12 mouse cellular contexts compared by ENCODE assay signal in genomic region chr5:121943472-121943871, GRCm38 (mm10).
DNase-seq lines count a peak whose midpoint lies in the region; ATAC-seq and TF ChIP-seq lines count a peak whose summit lies in the region.
"Had no signal": no experiment of that assay in that cellular context is flagged by ENCODE, and none has a peak within 500 bp of the region (broad histone marks: within the 10 kb centered on the region; RNA-seq: fewer than 3 reads in every experiment).

No protein-coding gene starts in this region.

- peak; percentile 82 for TF ChIP-seq CTCF in gastrocnemius, adult 2 months (IDR thresholded peaks at IDR 0.05)
- peak; percentile 68; the same call in 1 of the 2 replicates for TF ChIP-seq CTCF in spleen, adult 2 months (IDR thresholded peaks at IDR 0.05; ENCODE audit: extremely low read depth, insufficient read depth, insufficient read length, insufficient replicate concordance)
- TF ChIP-seq CTCF in embryonic fibroblast, embryonic 13.5 days (IDR thresholded peaks at IDR 0.05; ENCODE audit: borderline replicate concordance, insufficient read depth, low read length): 0 out of 2 replicates have a peak, but pooled peaks have one; percentile 0

- no peak overlapping the region for H3K4me3 ChIP-seq in gastrocnemius, adult 2 months
- H3K4me3 ChIP-seq in spleen, adult 2 months (ENCODE audit: extremely low read depth, insufficient read depth, insufficient read length): no peak overlapping the region
- H3K4me3 ChIP-seq in embryonic fibroblast, embryonic 13.5 days (ENCODE audit: insufficient read depth, low read length): no peak overlapping the region
- no peak overlapping the region for H3K4me3 ChIP-seq in heart, embryonic 11.5 days (ENCODE audit: low read depth, low read length)
- H3K4me3 ChIP-seq: hindbrain, embryonic 13.5 days; midbrain, embryonic 13.5 days had no signal

- H3K4me2 ChIP-seq in heart, embryonic 11.5 days: no peak overlapping the region
- H3K4me2 ChIP-seq: hindbrain, embryonic 13.5 days; midbrain, embryonic 13.5 days had no signal

- no peak overlapping the region for H3K9ac ChIP-seq in heart, embryonic 11.5 days (ENCODE audit: low read depth, low read length)
- H3K9ac ChIP-seq: hindbrain, embryonic 13.5 days; midbrain, embryonic 13.5 days had no signal

- peak; percentile 40 for DNase-seq in gastrocnemius, adult 2 months
- DNase-seq in gastrocnemius, postnatal 10 days: no peak
- DNase-seq in spleen, adult 2 months (ENCODE audit: low read depth in 1 of 2, low spot score in 2 of 2): no peak
- no peak for DNase-seq in spleen, postnatal 36 days (ENCODE audit: low spot score in 2 of 2)
- no peak for DNase-seq in adipocyte (ENCODE audit: low spot score)
- no peak for DNase-seq in layer of hippocampus, postnatal 14 days (ENCODE audit: low spot score in 2 of 2)
- DNase-seq: layer of hippocampus, postnatal 36 days; right cerebral cortex, adult 18-20 months had no signal

- no peak for ATAC-seq in heart, embryonic 11.5 days (replicated peaks; ENCODE audit: insufficient number of reproducible peaks, low FRiP score, low TSS enrichment)
- ATAC-seq: midbrain, embryonic 13.5 days had no signal

- no peak for TF ChIP-seq POLR2A in spleen, adult 2 months (IDR thresholded peaks at IDR 0.05; ENCODE audit: low read depth, low read length)
- TF ChIP-seq POLR2A in embryonic fibroblast, embryonic 13.5 days (IDR thresholded peaks at IDR 0.05; ENCODE audit: low read depth, low read length): no peak

- WGBS in spleen, adult 2 months: 46% methylated on average over 7 of the region's 7 CpGs
- WGBS in heart, embryonic 11.5 days (ENCODE audit: insufficient replicate concordance): 47% methylated on average over 7 of the region's 7 CpGs

- H3K27ac ChIP-seq in gastrocnemius, adult 2 months: no peak overlapping the region
- H3K27ac ChIP-seq in spleen, adult 2 months (ENCODE audit: insufficient read depth, low read length): no peak overlapping the region
- H3K27ac ChIP-seq in embryonic fibroblast, embryonic 13.5 days (ENCODE audit: insufficient read depth, low read length): no peak overlapping the region
- H3K27ac ChIP-seq in heart, embryonic 11.5 days (ENCODE audit: low read depth, low read length): no peak overlapping the region
- H3K27ac ChIP-seq: hindbrain, embryonic 13.5 days; midbrain, embryonic 13.5 days had no signal

- no peaks in the 10 kb centered on the region for H3K27me3 ChIP-seq in spleen, adult 2 months (ENCODE audit: control insufficient read depth, insufficient read depth, low read length)
- H3K27me3 ChIP-seq in heart, embryonic 11.5 days (ENCODE audit: control insufficient read depth, insufficient read depth, low read length): no peaks in the 10 kb centered on the region
- H3K27me3 ChIP-seq: midbrain, embryonic 13.5 days had no signal

- no peaks in the 10 kb centered on the region for H3K9me3 ChIP-seq in heart, embryonic 11.5 days (replicated peaks; ENCODE audit: control insufficient read depth, low read length)
- H3K9me3 ChIP-seq: hindbrain, embryonic 13.5 days; midbrain, embryonic 13.5 days had no signal

- H3K36me3 ChIP-seq in spleen, adult 2 months (ENCODE audit: control insufficient read depth, insufficient read depth, low read length): no peaks in the 10 kb centered on the region
- H3K36me3 ChIP-seq in heart, embryonic 11.5 days (ENCODE audit: control insufficient read depth, insufficient read depth, low read length): no peaks in the 10 kb centered on the region
- H3K36me3 ChIP-seq: hindbrain, embryonic 13.5 days; midbrain, embryonic 13.5 days had no signal

- no peaks in the 10 kb centered on the region for H3K4me1 ChIP-seq in spleen, adult 2 months (ENCODE audit: control insufficient read depth, insufficient read depth, insufficient read length)
- H3K4me1 ChIP-seq in embryonic fibroblast, embryonic 13.5 days (ENCODE audit: control insufficient read depth, insufficient read depth, low read length): no peaks in the 10 kb centered on the region
- H3K4me1 ChIP-seq in heart, embryonic 11.5 days (ENCODE audit: control insufficient read depth, insufficient read depth, low read length): peaks cover 30% of the 10 kb centered on the region

- intact Hi-C loops in gastrocnemius, adult 2 months (cut with DNase I): loop anchor here (2.0 to 5.0 kb wide), 3 partner anchors 107 to 144 kb away; partner anchors contain the start of gene Cux2

Comparison
In these comparisons a context has a peak if more than half of its experiments do, and no peak if none do; other contexts are left out.
1. CTCF ChIP-seq: peak in every context shown above with its lines; median percentile 82 in gastrocnemius, adult 2 months; 68 in spleen, adult 2 months; 0 in embryonic fibroblast, embryonic 13.5 days.